Mouse (Mus musculus): ENCODE data around the gene Osbpl9.

Gene Osbpl9

GRCm38 (mm10) chr4:109201582-109202424 lies at the start of gene Osbpl9:
TSS of gene Osbpl9 (minus strand) at chr4:109202272.
- DNase-seq, result peak; percentile 98

- DNase-seq, result peak; percentile 60
Observed at GRCm38 (mm10) chr4:109251605-109252004, 49.5 kb upstream of the Osbpl9 start.

GRCm38 (mm10) chr4:109245016-109245620 lies 43.0 kb upstream of the Osbpl9 start:
- no peak for DNase-seq

GRCm38 (mm10) chr4:109244506-109244905 lies 42.4 kb upstream of the Osbpl9 start:
- DNase-seq, result no peak

GRCm38 (mm10) chr4:109241934-109242333 lies 39.9 kb upstream of the Osbpl9 start:
- DNase-seq, result peak; percentile 76

GRCm38 (mm10) chr4:109241221-109241620 lies 39.1 kb upstream of the Osbpl9 start:
- no peak for DNase-seq

GRCm38 (mm10) chr4:109238428-109239268 lies 36.6 kb upstream of the Osbpl9 start:
- peak; percentile 29 for DNase-seq

GRCm38 (mm10) chr4:109236186-109236879 lies 34.3 kb upstream of the Osbpl9 start:
- no peak for DNase-seq

- no peak for DNase-seq
Observed at GRCm38 (mm10) chr4:109234806-109235350, 32.8 kb upstream of the Osbpl9 start.

- no peak for DNase-seq
Observed at GRCm38 (mm10) chr4:109234185-109234584, 32.1 kb upstream of the Osbpl9 start, which contains the start of gene Calr4. TSS of gene Calr4 (plus strand) at chr4:109234485.

- DNase-seq, result no peak
Observed at GRCm38 (mm10) chr4:109229766-109230279, 27.8 kb upstream of the Osbpl9 start.

- DNase-seq, result peak; percentile 54
Observed at GRCm38 (mm10) chr4:109226071-109226470, 24.0 kb upstream of the Osbpl9 start.

GRCm38 (mm10) chr4:109225606-109226005 lies 23.5 kb upstream of the Osbpl9 start:
- DNase-seq, result no peak

- DNase-seq, result peak; percentile 91
Observed at GRCm38 (mm10) chr4:109224762-109225552, 22.9 kb upstream of the Osbpl9 start.

GRCm38 (mm10) chr4:109222001-109222400 lies 19.9 kb upstream of the Osbpl9 start:
- DNase-seq, result no peak

- DNase-seq, result no peak
Observed at GRCm38 (mm10) chr4:109220441-109220940, 18.4 kb upstream of the Osbpl9 start.

- DNase-seq, result no peak
Observed at GRCm38 (mm10) chr4:109218008-109218407, 15.9 kb upstream of the Osbpl9 start.

GRCm38 (mm10) chr4:109213986-109214385 lies 11.9 kb upstream of the Osbpl9 start:
- DNase-seq, result no peak

GRCm38 (mm10) chr4:109210881-109211280 lies 8.8 kb upstream of the Osbpl9 start:
- no peak for DNase-seq

GRCm38 (mm10) chr4:109210253-109210652 lies 8.2 kb upstream of the Osbpl9 start:
- DNase-seq, result no peak

- no peak for DNase-seq
Observed at GRCm38 (mm10) chr4:109207524-109207923, 5.5 kb upstream of the Osbpl9 start.

All from lung, postnatal 10 days (tissue).